Mouse (Mus musculus) heart, embryonic 14.5 days (tissue): ENCODE data around the gene Pdss1. TPM values are rescaled to one million over a fixed set of nuclear protein-coding genes. Genes with fewer than 3 reads are reported as not detected.
"Not testable (repeated sequence)": the region's sequence is repeated elsewhere in the genome, so short reads cannot be mapped to it uniquely, and the experiment has no call there.

Experiments used
- ATAC-seq: fragments of 200-750 bp; cut with Nextera tagmentation; 2 replicates; pipeline ENCODE4 v1.8.0; 2017; ENCODE audit warnings: low read depth, moderate TSS enrichment; ENCODE audit not compliant: insufficient number of reproducible peaks, insufficient read depth, low FRiP score
- H3K27ac ChIP-seq, 2 experiments: fragments of 200-500 bp in 1 of 2; fragments of 300-500 bp in 1 of 2; sonication (generic) in 1 of 2; replicated peaks in 1 of 2; 2 replicates each; pipeline ENCODE4 v1.5.1; 2012 to 2014; ENCODE audit warnings: low read depth in 2 of 2, low read length in 2 of 2, control low read depth in 1 of 2, mild to moderate bottlenecking in 1 of 2, mixed read lengths in 1 of 2; ENCODE audit not compliant: control insufficient read depth in 1 of 2, insufficient read depth in 1 of 2
- H3K27me3 ChIP-seq: fragments of 300-500 bp; sonication (generic); 2 replicates; pipeline ENCODE4 v1.6.1; 2014; ENCODE audit warnings: mild to moderate bottlenecking, low read length, control low read depth; ENCODE audit not compliant: control insufficient read depth, insufficient read depth
- H3K36me3 ChIP-seq: fragments of 300-500 bp; sonication (generic); 2 replicates; pipeline ENCODE4 v1.6.1; 2014; ENCODE audit warnings: mild to moderate bottlenecking, control low read depth, low read length, mixed read lengths; ENCODE audit not compliant: control insufficient read depth, insufficient read depth
- H3K4me1 ChIP-seq, 2 experiments: fragments of 200-500 bp in 1 of 2; fragments of 300-500 bp in 1 of 2; sonication (generic) in 1 of 2; 2 replicates each; pipeline ENCODE4 v1.6.1; 2012 to 2014; ENCODE audit warnings: low read length in 2 of 2, control low read depth in 1 of 2, mixed read lengths in 1 of 2; ENCODE audit not compliant: control insufficient read depth in 2 of 2, insufficient read depth in 2 of 2
- H3K4me2 ChIP-seq: fragments of 300-500 bp; sonication (generic); 2 replicates; pipeline ENCODE4 v1.6.1; 2014; ENCODE audit warnings: mild to moderate bottlenecking, low read length
- H3K4me3 ChIP-seq, 2 experiments: fragments of 200-500 bp in 1 of 2; fragments of 300-500 bp in 1 of 2; sonication (generic) in 1 of 2; 2 replicates each; pipeline ENCODE4 v1.5.1; 2012 to 2014; ENCODE audit warnings: low read length in 2 of 2, mild to moderate bottlenecking in 2 of 2, control low read depth in 1 of 2, low read depth in 1 of 2, moderate library complexity in 1 of 2; ENCODE audit not compliant: control insufficient read depth in 1 of 2, insufficient read depth in 1 of 2
- H3K9ac ChIP-seq: fragments of 300-500 bp; sonication (generic); 2 replicates; pipeline ENCODE4 v1.6.1; 2014; ENCODE audit warnings: mild to moderate bottlenecking, low read length
- H3K9me3 ChIP-seq: fragments of 300-500 bp; sonication (generic); 2 replicates; pipeline ENCODE4 v1.6.1; 2016; ENCODE audit warnings: low read length, control low read depth; ENCODE audit not compliant: control insufficient read depth
- WGBS: fragments of 180-500 bp; shearing (Covaris S2); extraction: QIAGEN DNeasy Blood & Tissue Kit; methylation state at CpG from one replicate; pipeline ENCODE4 v1.1.7; 2014; 5-methylcytosine and 5-hydroxymethylcytosine counted together
- polyA plus RNA-seq: library from polyadenylated mRNA; unstranded; fragments of >200 nt; fragmentation: Nextera tagmentation; extraction: Ambion mirVana; gene quantifications from 2 replicates; pipeline ENCODE4 v1.2.1, GENCODE M21; 2014

The Pdss1 gene
- polyA plus RNA-seq, 1 experiment from 2014 or later, result 29.5 TPM

DNA sequence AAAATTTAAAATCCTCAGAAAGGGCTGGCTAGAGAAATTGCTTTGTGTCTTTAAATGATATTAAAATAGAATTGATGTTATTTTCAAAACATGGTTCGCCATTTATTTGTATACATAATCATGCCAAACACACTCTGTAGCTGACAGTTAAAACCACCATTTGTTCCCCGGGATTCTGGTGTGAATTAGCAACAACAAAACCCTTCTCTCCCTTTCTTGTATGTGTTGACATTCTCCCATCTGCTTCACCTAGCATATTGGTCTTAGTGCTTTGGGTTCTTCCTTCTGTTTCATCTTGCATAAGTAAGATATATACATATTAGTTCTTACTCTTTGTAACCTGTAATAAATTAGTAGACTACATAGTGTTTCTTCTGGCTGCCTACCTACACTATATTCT lies 23.3 kb downstream of the Pdss1 start:
- H3K4me1 ChIP-seq, result no peaks in the 10 kb centered on the region
- no peak for ATAC-seq
- peaks cover 65% of the 10 kb centered on the region for H3K36me3 ChIP-seq
- H3K9me3 ChIP-seq, result no peaks in the 10 kb centered on the region
- no peak overlapping the region for H3K4me3 ChIP-seq
- H3K27me3 ChIP-seq, result no peaks in the 10 kb centered on the region
- H3K27ac ChIP-seq, result no peak overlapping the region
- WGBS, result 80% methylated on average over 2 of the region's 2 CpGs
- no peak overlapping the region for H3K4me2 ChIP-seq
- H3K9ac ChIP-seq, result no peak overlapping the region

DNA sequence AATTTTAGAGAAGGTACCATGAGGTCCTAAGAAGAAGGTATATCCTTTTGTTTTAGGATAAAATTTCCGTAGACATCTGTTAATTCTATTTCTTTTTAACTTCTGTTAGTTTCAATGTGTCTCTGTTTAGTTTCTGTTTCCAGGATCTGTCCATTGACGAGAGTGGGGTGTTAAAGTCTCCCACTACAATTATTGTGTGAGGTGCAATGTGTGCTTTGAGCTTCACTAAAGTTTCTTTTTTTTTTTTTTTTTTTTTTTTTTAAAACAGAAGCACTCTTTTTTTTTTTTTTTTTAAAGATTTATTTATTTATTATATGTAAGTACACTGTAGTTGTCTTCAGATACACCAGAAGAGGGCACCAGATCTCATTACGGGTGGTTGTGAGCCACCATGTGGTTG lies 30.6 kb downstream of the Pdss1 start:
- not testable (repeated sequence) for H3K9ac ChIP-seq, H3K9me3 ChIP-seq, H3K4me1 ChIP-seq, H3K27ac ChIP-seq, H3K4me3 ChIP-seq, H3K4me2 ChIP-seq, ATAC-seq, H3K27me3 ChIP-seq
- H3K36me3 ChIP-seq, result peaks cover 33% of the 10 kb centered on the region
- 95% methylated on average over 2 of the region's 3 CpGs for WGBS

GRCm38 (mm10) chr2:22928259-22928658 lies 32.9 kb downstream of the Pdss1 start:
- no peaks in the 10 kb centered on the region for H3K9me3 ChIP-seq
- H3K4me2 ChIP-seq, result no peak overlapping the region
- H3K4me1 ChIP-seq, result no peaks in the 10 kb centered on the region
- no peak overlapping the region for H3K4me3 ChIP-seq
- no peak overlapping the region for H3K27ac ChIP-seq
- WGBS, result 82% methylated on average over 2 of the region's 2 CpGs
- H3K36me3 ChIP-seq, result peaks cover 48% of the 10 kb centered on the region
- H3K9ac ChIP-seq, result no peak overlapping the region
- ATAC-seq, result no peak
- no peaks in the 10 kb centered on the region for H3K27me3 ChIP-seq

- Histone ChIP-seq H3K27me3 (no peaks in the 10 kb centered on the region), H3K9me3 (no peaks in the 10 kb centered on the region), H3K4me2 (no peak overlapping the region), H3K36me3 (peaks cover 74% of the 10 kb centered on the region), H3K27ac (no peak overlapping the region), H3K4me3 (no peak overlapping the region), H3K9ac (no peak overlapping the region), H3K4me1 (no peaks in the 10 kb centered on the region)
- 64% methylated on average over 1 of the region's 1 CpGs for WGBS
- ATAC-seq, result no peak
These were observed 38.2 kb downstream of the Pdss1 start for GRCm38 (mm10) chr2:22933556-22933955.

DNA sequence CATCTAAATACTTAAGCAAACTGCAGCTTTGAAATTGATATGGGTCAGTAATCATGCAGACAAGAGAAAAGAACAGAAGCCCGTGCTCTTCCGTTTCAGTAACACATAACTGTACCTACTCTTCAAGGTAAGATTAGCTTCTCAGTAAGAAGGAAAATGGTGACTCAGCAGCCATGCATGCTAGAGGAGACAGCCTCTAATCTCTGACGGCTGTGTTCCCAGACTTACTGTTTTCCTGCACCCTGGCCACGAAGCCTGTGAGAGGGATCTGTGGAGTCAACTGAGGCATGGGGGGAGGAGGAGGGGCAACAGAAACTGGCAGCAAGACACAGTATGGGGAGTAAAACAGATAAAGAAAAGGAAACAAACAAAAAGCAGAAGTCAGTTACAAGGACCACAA lies 54.6 kb downstream of the Pdss1 start:
- ATAC-seq, result no peak
- H3K27ac ChIP-seq, result no peak overlapping the region
- 9% methylated on average over 4 of the region's 4 CpGs for WGBS

GRCm38 (mm10) chr2:22954278-22954677 lies 59.0 kb downstream of the Pdss1 start:
- H3K4me3 ChIP-seq, result no peak overlapping the region
- no peak overlapping the region for H3K9ac ChIP-seq
- no peak overlapping the region for H3K4me2 ChIP-seq
- H3K4me1 ChIP-seq, result peaks cover 2 to 7% of the 10 kb centered on the region in 2 experiments; a peak in 3 of 4 replicates
- no peaks in the 10 kb centered on the region for H3K27me3 ChIP-seq
- H3K27ac ChIP-seq, result no peak overlapping the region
- H3K36me3 ChIP-seq, result peaks cover 12% of the 10 kb centered on the region; the same call in 1 of the 2 replicates
- H3K9me3 ChIP-seq, result no peaks in the 10 kb centered on the region
- WGBS, result 92% methylated on average over 4 of the region's 4 CpGs
- ATAC-seq, result no peak

More for the DNA sequence above, 54.6 kb downstream of the Pdss1 start:
- Histone ChIP-seq H3K4me1 (peaks cover 2 to 7% of the 10 kb centered on the region in 2 experiments; a peak in 3 of 4 replicates), H3K27me3 (no peaks in the 10 kb centered on the region), H3K36me3 (peaks cover 23% of the 10 kb centered on the region), H3K9me3 (no peaks in the 10 kb centered on the region), H3K9ac (no peak overlapping the region), H3K4me2 (no peak overlapping the region), H3K4me3 (no peak overlapping the region)

DNA sequence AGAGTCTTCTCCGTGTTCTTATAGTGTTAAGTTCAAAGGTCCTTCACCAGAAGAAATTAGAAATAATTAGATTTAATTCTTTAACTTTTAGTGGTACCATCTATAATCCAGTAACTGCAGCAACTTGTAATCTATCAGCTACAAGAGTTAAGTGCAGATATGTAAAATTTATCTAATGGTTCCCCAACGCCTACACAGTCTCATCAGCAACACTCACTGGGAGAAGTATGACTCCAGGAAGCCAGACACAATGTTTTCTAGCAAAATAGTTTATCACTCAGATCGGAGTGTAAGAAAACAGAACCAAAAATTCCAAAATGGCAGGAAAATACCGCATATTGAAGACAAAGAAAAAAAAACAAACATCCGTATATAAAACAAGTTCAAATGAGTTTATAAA lies 60.6 kb downstream of the Pdss1 start:
- Histone ChIP-seq H3K4me1 (no peaks in the 10 kb centered on the region), H3K9ac (no peak overlapping the region), H3K27me3 (no peaks in the 10 kb centered on the region), H3K4me2 (no peak overlapping the region), H3K9me3 (no peaks in the 10 kb centered on the region), H3K27ac (no peak overlapping the region), H3K4me3 (no peak overlapping the region), H3K36me3 (peaks cover 19% of the 10 kb centered on the region)
- 77% methylated on average over 5 of the region's 5 CpGs for WGBS
- no peak for ATAC-seq

GRCm38 (mm10) chr2:22957415-22957814 lies 62.1 kb downstream of the Pdss1 start:
- no peaks in the 10 kb centered on the region for H3K9me3 ChIP-seq
- H3K9ac ChIP-seq, result no peak overlapping the region
- peaks cover 26% of the 10 kb centered on the region for H3K36me3 ChIP-seq
- WGBS, result 74% methylated on average over 1 of the region's 1 CpGs
- H3K27me3 ChIP-seq, result no peaks in the 10 kb centered on the region
- ATAC-seq, result no peak
- no peaks in the 10 kb centered on the region for H3K4me1 ChIP-seq
- H3K4me2 ChIP-seq, result no peak overlapping the region
- no peak overlapping the region for H3K27ac ChIP-seq
- H3K4me3 ChIP-seq, result no peak overlapping the region
